In genomic region chr5:27048167-27048566, GRCm38 (mm10) we compare ENCODE assay signal across 8 mouse cellular contexts.
DNase-seq lines count a peak whose midpoint lies in the region; ATAC-seq and TF ChIP-seq lines count a peak whose summit lies in the region.

No protein-coding gene starts in this region.

- no peak overlapping the region for H3K4me3 ChIP-seq in ES-E14 (ENCODE audit: insufficient read depth in 1 of 2, low read depth in 1 of 2, low read length in 2 of 2, poor library complexity in 1 of 2, severe bottlenecking in 1 of 2)
- no peak overlapping the region for H3K4me3 ChIP-seq in forebrain, embryonic 15.5 days
- no peak overlapping the region for H3K4me3 ChIP-seq in olfactory bulb, adult 2 months (ENCODE audit: insufficient read depth, low read depth, low read length)

- ATAC-seq in forebrain, embryonic 15.5 days (replicated peaks): peak; percentile 77

- DNase-seq in ES-E14 (ENCODE audit: low read depth, low spot score): no peak
- peak; percentile 69 for DNase-seq in cerebellum, adult 11 months
- DNase-seq in left cerebral cortex, adult 18-20 months (ENCODE audit: low spot score in 2 of 2): peak; percentile 76 to 80
- DNase-seq in lung, adult 18-20 months: no peak
- no peak for DNase-seq in thymus, adult 18-20 months
- no peak for DNase-seq in heart, adult 18-20 months

- in situ Hi-C loops in ES-E14 (cut with MboI; ENCODE audit: low sequenced_read_pairs in 2 of 2, unreplicated experiment in 2 of 2): no loop called here

- 20% methylated on average over 7 of the region's 7 CpGs for WGBS in forebrain, embryonic 15.5 days
- WGBS in olfactory bulb, adult 2 months: 8% methylated on average over 7 of the region's 7 CpGs

- peaks cover 0 to 5% of the 10 kb centered on the region in 2 experiments; a peak in 2 of 4 replicates for H3K4me1 ChIP-seq in ES-E14 (ENCODE audit: control insufficient read depth in 2 of 2, insufficient read depth in 2 of 2, low read length in 2 of 2, poor library complexity in 1 of 2)
- H3K4me1 ChIP-seq in forebrain, embryonic 15.5 days: peaks cover 17% of the 10 kb centered on the region
- H3K4me1 ChIP-seq in olfactory bulb, adult 2 months (ENCODE audit: control insufficient read depth, insufficient read depth, low read length): peaks cover 9% of the 10 kb centered on the region

- no peaks in the 10 kb centered on the region for H3K9me3 ChIP-seq in ES-E14 (ENCODE audit: control insufficient read depth, insufficient read depth, low read depth, low read length)
- no peaks in the 10 kb centered on the region for H3K9me3 ChIP-seq in forebrain, embryonic 15.5 days

- no peak overlapping the region for H3K9ac ChIP-seq in ES-E14 (ENCODE audit: insufficient read depth, low read depth, low read length, poor library complexity, severe bottlenecking)
- no peak overlapping the region for H3K9ac ChIP-seq in forebrain, embryonic 15.5 days (replicated peaks)

- 0 out of 2 replicates have a peak, but pooled peaks cover 4% of the 10 kb centered on the region for H3K27me3 ChIP-seq in forebrain, embryonic 15.5 days

- no peak overlapping the region for H3K27ac ChIP-seq in ES-E14 (ENCODE audit: insufficient read depth, low read depth, low read length, poor library complexity, severe bottlenecking)
- 0 out of 2 replicates have a peak overlapping the region, but pooled peaks have one; percentile 60 for H3K27ac ChIP-seq in forebrain, embryonic 15.5 days (replicated peaks)
- H3K27ac ChIP-seq in olfactory bulb, adult 2 months (ENCODE audit: insufficient read depth, low read depth, low read length): no peak overlapping the region

- TF ChIP-seq CTCF in olfactory bulb, adult 2 months (IDR thresholded peaks at IDR 0.05; ENCODE audit: insufficient read depth, low read depth, low read length): peak; percentile 29; the same call in 1 of the 2 replicates

- H3K36me3 ChIP-seq in ES-E14 (ENCODE audit: control insufficient read depth, insufficient read depth, low read length, poor library complexity, severe bottlenecking): no peaks in the 10 kb centered on the region
- H3K36me3 ChIP-seq in forebrain, embryonic 15.5 days: no peaks in the 10 kb centered on the region

- no peak overlapping the region for H3K4me2 ChIP-seq in forebrain, embryonic 15.5 days (replicated peaks)

- TF ChIP-seq POLR2A in olfactory bulb, adult 2 months (IDR thresholded peaks at IDR 0.05; ENCODE audit: insufficient read depth, low read depth, low read length): no peak

TF ChIP-seq in ES-E14, 5 proteins besides CTCF, POLR2A, EP300 and RAD21:
- TF ChIP-seq CHD2 (IDR thresholded peaks at IDR 0.05; ENCODE audit: low read depth, low read length) (no peak), ZC3H11A (IDR thresholded peaks at IDR 0.05; ENCODE audit: borderline replicate concordance, low read depth, low read length) (0 out of 2 replicates have a peak, but pooled peaks have one; percentile 29)

Comparison
In these comparisons a context has a peak if more than half of its experiments do, and no peak if none do; other contexts are left out.
1. DNase-seq: peak in cerebellum, adult 11 months (single experiment) and left cerebral cortex, adult 18-20 months (2 of 2); none in ES-E14 (single experiment), lung, adult 18-20 months (0 of 2), thymus, adult 18-20 months (0 of 2) and heart, adult 18-20 months (0 of 2).